Mouse (Mus musculus): ENCODE results near the gene Klrb1b. TPM values are rescaled to one million over a fixed set of nuclear protein-coding genes. Genes with fewer than 3 reads are reported as not detected.

The Klrb1b gene
- polyA plus RNA-seq, 1 experiment, result not detected

- Histone ChIP-seq H3K36me3 (replicated peaks; ENCODE audit: low read length) (peaks cover 4% of the 10 kb centered on the region), H3K27me3 (replicated peaks) (no peaks in the 10 kb centered on the region), H3K4me3 (replicated peaks) (no peak overlapping the region), H3K4me1 (peaks cover 58% of the 10 kb centered on the region), H3K9me3 (no peaks in the 10 kb centered on the region)
- TF ChIP-seq GATA1 (IDR thresholded peaks at IDR 0.05; ENCODE audit: borderline replicate concordance, low read length) (no peak), FLI1 (IDR thresholded peaks at IDR 0.05; ENCODE audit: low read length) (no peak)
Measured at GRCm38 (mm10) chr6:128850671-128851070, 24.5 kb upstream of the Klrb1b start.

DNA sequence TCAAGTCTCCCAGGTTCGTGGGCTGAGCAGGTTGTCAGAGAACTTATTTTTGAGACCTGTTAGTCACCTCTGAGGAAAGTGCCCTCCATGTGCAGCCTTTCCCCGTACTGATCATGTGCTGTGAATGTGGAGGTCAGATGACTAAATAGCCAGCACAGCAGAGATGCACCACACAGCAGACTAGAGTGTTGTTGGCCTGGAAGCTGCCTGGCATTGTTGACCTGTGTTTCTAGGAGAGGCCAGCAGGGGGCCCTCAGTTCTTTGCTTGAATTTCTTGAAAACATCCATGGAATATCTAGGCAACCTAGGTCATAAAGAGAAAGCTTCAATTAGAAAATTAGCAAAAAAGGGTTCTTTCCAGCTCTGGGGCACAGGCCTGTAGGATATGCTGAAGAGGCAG is 23.8 kb upstream of the Klrb1b start:
- no peaks in the 10 kb centered on the region for H3K9me3 ChIP-seq
- H3K36me3 ChIP-seq (replicated peaks; ENCODE audit: low read length), result peaks cover 4% of the 10 kb centered on the region
- peak overlapping the region; percentile 50 for H3K4me3 ChIP-seq (replicated peaks)
- TF ChIP-seq GATA1 (IDR thresholded peaks at IDR 0.05; ENCODE audit: borderline replicate concordance, low read length) (no peak), FLI1 (IDR thresholded peaks at IDR 0.05; ENCODE audit: low read length) (no peak)
- H3K27me3 ChIP-seq (replicated peaks), result no peaks in the 10 kb centered on the region
- peaks cover 57% of the 10 kb centered on the region for H3K4me1 ChIP-seq

- H3K36me3 ChIP-seq (replicated peaks; ENCODE audit: low read length), result peaks cover 4% of the 10 kb centered on the region
- H3K9me3 ChIP-seq, result no peaks in the 10 kb centered on the region
- TF ChIP-seq FLI1 (IDR thresholded peaks at IDR 0.05; ENCODE audit: low read length) (no peak), GATA1 (IDR thresholded peaks at IDR 0.05; ENCODE audit: borderline replicate concordance, low read length) (no peak)
Measured at GRCm38 (mm10) chr6:128847401-128847800, 21.3 kb upstream of the Klrb1b start.

DNA sequence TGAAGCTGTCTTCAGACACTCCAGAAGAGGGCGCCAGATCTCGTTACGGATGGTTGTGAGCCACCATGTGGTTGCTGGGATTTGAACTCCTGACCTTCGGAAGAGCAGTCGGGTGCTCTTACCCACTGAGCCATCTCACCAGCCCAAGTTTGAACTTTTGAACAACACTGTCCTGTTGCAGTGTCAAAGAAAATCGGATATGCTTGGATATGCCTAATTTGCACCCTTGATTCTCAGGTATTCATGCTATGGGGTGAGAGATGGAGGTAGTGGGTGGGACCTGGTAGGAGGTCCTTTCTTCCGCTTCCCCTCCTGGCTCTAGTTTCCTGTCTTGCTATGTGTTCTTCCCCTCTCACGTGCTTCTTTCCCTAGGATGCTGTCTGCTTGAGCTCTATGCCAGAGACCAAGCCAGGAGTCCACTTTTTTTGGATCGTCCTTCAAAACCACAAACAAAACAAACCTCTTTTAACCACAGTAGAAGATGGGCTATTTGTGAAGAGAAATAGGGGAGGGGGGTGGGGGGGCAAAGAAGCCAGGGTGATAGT is 19.9 kb upstream of the Klrb1b start:
- H3K36me3 ChIP-seq (replicated peaks; ENCODE audit: low read length), result peaks cover 4% of the 10 kb centered on the region
- H3K9me3 ChIP-seq, result no peaks in the 10 kb centered on the region
- no peaks in the 10 kb centered on the region for H3K27me3 ChIP-seq (replicated peaks)
- peaks cover 59% of the 10 kb centered on the region for H3K4me1 ChIP-seq
- peak overlapping the region; percentile 38 for H3K4me3 ChIP-seq (replicated peaks)
- no peak for TF ChIP-seq GATA1 (IDR thresholded peaks at IDR 0.05; ENCODE audit: borderline replicate concordance, low read length)
- no peak for TF ChIP-seq FLI1 (IDR thresholded peaks at IDR 0.05; ENCODE audit: low read length)

More at GRCm38 (mm10) chr6:128847401-128847800, 21.3 kb upstream of the Klrb1b start:
- Histone ChIP-seq H3K4me3 (replicated peaks) (no peak overlapping the region), H3K27me3 (replicated peaks) (no peaks in the 10 kb centered on the region), H3K4me1 (peaks cover 53% of the 10 kb centered on the region)

DNA sequence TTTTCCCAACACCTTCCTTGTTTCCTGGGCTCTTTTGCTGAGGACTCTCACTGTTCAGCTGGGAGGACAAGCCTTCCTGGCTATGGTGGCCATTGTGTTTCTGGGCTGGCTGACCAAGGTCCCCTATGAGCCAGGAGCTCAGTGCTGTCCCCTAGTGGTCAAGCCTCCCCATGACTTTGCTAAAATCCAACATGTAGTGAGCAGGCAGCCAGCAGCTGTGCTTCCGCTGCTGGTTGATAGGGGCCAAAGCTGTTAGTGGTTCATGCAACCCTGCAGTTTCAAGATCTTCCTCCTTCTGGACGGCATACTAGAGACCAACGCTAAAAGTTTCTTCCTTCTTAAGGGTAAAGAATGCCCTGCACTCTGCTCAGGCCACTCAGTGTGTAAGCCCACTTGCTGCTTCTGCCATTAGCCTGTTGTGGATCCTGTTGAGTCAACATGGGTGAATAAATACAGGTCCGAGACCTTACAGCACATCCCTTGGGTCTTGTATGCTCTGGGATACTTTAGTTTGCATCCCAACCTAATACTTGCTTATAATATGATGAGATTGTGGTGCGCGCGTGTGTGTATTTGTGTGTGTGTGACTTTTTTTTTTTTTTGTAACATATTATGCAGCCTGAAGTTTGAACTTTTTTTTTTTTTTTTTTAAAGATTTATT is 19.3 kb upstream of the Klrb1b start:
- H3K36me3 ChIP-seq (replicated peaks; ENCODE audit: low read length), result peaks cover 4% of the 10 kb centered on the region
- peak overlapping the region; percentile 88 for H3K4me3 ChIP-seq (replicated peaks)
- no peaks in the 10 kb centered on the region for H3K27me3 ChIP-seq (replicated peaks)
- TF ChIP-seq GATA1 (IDR thresholded peaks at IDR 0.05; ENCODE audit: borderline replicate concordance, low read length) (peak; percentile 18; the same call in 1 of the 3 replicates), FLI1 (IDR thresholded peaks at IDR 0.05; ENCODE audit: low read length) (0 out of 2 replicates have a peak, but pooled peaks have one; percentile 34)
- no peaks in the 10 kb centered on the region for H3K9me3 ChIP-seq
- H3K4me1 ChIP-seq, result peaks cover 60% of the 10 kb centered on the region

- H3K27me3 ChIP-seq (replicated peaks), result no peaks in the 10 kb centered on the region
- H3K4me3 ChIP-seq (replicated peaks), result peak overlapping the region; percentile 99
- H3K9me3 ChIP-seq, result no peaks in the 10 kb centered on the region
- H3K36me3 ChIP-seq (replicated peaks; ENCODE audit: low read length), result peaks cover 4% of the 10 kb centered on the region
- TF ChIP-seq FLI1 (IDR thresholded peaks at IDR 0.05; ENCODE audit: low read length) (no peak), GATA1 (IDR thresholded peaks at IDR 0.05; ENCODE audit: borderline replicate concordance, low read length) (no peak)
- H3K4me1 ChIP-seq, result peaks cover 60% of the 10 kb centered on the region
Measured at GRCm38 (mm10) chr6:128844586-128845080, 18.5 kb upstream of the Klrb1b start.

DNA sequence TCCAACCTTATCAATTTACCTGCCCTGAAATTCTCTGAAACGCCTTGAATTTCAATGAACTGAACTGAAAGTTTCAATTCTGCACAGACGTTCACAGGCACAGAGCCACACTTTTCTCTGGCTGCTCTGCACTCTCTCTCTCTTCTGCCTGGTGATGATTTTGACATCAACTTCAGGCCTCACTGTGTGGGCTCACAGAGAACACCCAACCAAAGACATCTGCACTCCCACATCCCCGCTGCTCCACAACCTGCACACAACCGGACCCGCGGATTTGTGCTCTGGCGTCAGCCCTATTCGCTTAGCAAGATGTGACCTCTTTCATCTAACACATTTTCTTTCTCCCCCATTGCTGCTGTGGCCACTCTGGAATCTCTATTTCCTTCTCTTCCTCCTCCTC is 18.0 kb upstream of the Klrb1b start:
- H3K27me3 ChIP-seq (replicated peaks), result no peaks in the 10 kb centered on the region
- H3K4me1 ChIP-seq, result peaks cover 64% of the 10 kb centered on the region
- TF ChIP-seq FLI1 (IDR thresholded peaks at IDR 0.05; ENCODE audit: low read length) (no peak), GATA1 (IDR thresholded peaks at IDR 0.05; ENCODE audit: borderline replicate concordance, low read length) (no peak)
- H3K36me3 ChIP-seq (replicated peaks; ENCODE audit: low read length), result peaks cover 4% of the 10 kb centered on the region
- H3K9me3 ChIP-seq, result no peaks in the 10 kb centered on the region
- H3K4me3 ChIP-seq (replicated peaks), result peak overlapping the region; percentile 99

- Histone ChIP-seq H3K9me3 (no peaks in the 10 kb centered on the region), H3K4me3 (replicated peaks) (peak overlapping the region; percentile 99), H3K36me3 (replicated peaks; ENCODE audit: low read length) (peaks cover 4% of the 10 kb centered on the region), H3K4me1 (peaks cover 64% of the 10 kb centered on the region), H3K27me3 (replicated peaks) (no peaks in the 10 kb centered on the region)
- no peak for TF ChIP-seq GATA1 (IDR thresholded peaks at IDR 0.05; ENCODE audit: borderline replicate concordance, low read length)
- no peak for TF ChIP-seq FLI1 (IDR thresholded peaks at IDR 0.05; ENCODE audit: low read length)
Measured at GRCm38 (mm10) chr6:128843479-128843992, 17.4 kb upstream of the Klrb1b start.

DNA sequence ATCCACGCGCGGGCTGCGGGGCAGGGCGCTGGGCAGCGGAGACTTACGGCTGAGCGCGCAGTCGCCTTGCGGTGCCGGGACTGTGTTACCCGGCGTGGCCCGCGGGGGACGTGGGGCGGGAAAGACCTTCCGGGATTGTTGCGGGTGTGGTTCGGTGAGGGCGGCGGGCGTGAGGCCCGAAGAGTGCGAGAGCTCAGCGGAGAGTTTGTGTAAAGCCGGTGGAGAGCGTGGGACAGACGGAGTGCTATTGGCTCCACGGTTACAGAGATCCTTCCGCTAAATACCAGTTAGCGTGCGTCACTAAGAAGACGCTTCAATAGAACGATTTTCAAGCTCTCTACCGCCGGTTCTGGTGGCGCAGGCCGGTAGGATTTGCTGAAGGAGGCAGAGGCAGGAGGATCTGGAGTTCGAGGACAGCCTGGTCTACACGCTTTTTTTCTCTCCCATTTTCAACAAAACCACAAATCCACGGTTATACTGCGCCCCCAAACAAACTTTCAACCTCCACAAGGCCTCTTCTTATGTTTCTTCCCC is 16.9 kb upstream of the Klrb1b start:
- peaks cover 62% of the 10 kb centered on the region for H3K4me1 ChIP-seq

More for the DNA sequence above, 16.9 kb upstream of the Klrb1b start:
- Histone ChIP-seq H3K27me3 (replicated peaks) (no peaks in the 10 kb centered on the region), H3K9me3 (no peaks in the 10 kb centered on the region), H3K36me3 (replicated peaks; ENCODE audit: low read length) (peaks cover 4% of the 10 kb centered on the region), H3K4me3 (replicated peaks) (peak overlapping the region; percentile 99)
- no peak for TF ChIP-seq GATA1 (IDR thresholded peaks at IDR 0.05; ENCODE audit: borderline replicate concordance, low read length)
- no peak for TF ChIP-seq FLI1 (IDR thresholded peaks at IDR 0.05; ENCODE audit: low read length)

Data from megakaryocyte, embryonic 14.5 days (primary cell).